Mouse (Mus musculus) midbrain, embryonic 16.5 days (tissue): ENCODE data around the gene Eaf2. TPM values are rescaled to one million over a fixed set of nuclear protein-coding genes. Genes with fewer than 3 reads are reported as not detected.

Experiments used
- ATAC-seq: fragments of 200-750 bp; cut with Nextera tagmentation; 2 replicates; pipeline ENCODE4 v1.8.0; 2017; ENCODE audit warnings: moderate TSS enrichment
- H3K27ac ChIP-seq: fragments of 300-500 bp; sonication (generic); 2 replicates; pipeline ENCODE4 v1.5.1; 2014; ENCODE audit warnings: mild to moderate bottlenecking, low read length, mixed read lengths
- H3K27me3 ChIP-seq: fragments of 300-500 bp; sonication (generic); 2 replicates; pipeline ENCODE4 v1.6.1; 2014; ENCODE audit warnings: low read depth, low read length, mixed read lengths; ENCODE audit not compliant: control insufficient read depth, insufficient read depth
- H3K36me3 ChIP-seq: fragments of 300-500 bp; sonication (generic); 2 replicates; pipeline ENCODE4 v1.6.1; 2014; ENCODE audit warnings: mild to moderate bottlenecking, low read length, moderate library complexity, mixed read lengths; ENCODE audit not compliant: control insufficient read depth, insufficient read depth
- H3K4me1 ChIP-seq: fragments of 300-500 bp; sonication (generic); 2 replicates; pipeline ENCODE4 v1.6.1; 2014; ENCODE audit warnings: mild to moderate bottlenecking, low read length, mixed read lengths; ENCODE audit not compliant: control insufficient read depth, insufficient read depth
- H3K4me2 ChIP-seq: fragments of 300-500 bp; sonication (generic); 2 replicates; pipeline ENCODE4 v1.6.1; 2014; ENCODE audit warnings: mild to moderate bottlenecking, low read length, mixed read lengths
- H3K4me3 ChIP-seq: fragments of 300-500 bp; sonication (generic); 2 replicates; pipeline ENCODE4 v1.5.1; 2014; ENCODE audit warnings: low read depth, mild to moderate bottlenecking, low read length, moderate library complexity, mixed read lengths
- H3K9ac ChIP-seq: fragments of 300-500 bp; sonication (generic); 2 replicates; pipeline ENCODE4 v1.6.1; 2014; ENCODE audit warnings: low read depth, low read length, mixed read lengths
- H3K9me3 ChIP-seq: fragments of 300-500 bp; sonication (generic); replicated peaks from 2 replicates; pipeline ENCODE4 v1.6.1; 2014; ENCODE audit warnings: mild to moderate bottlenecking, low read length, mixed read lengths; ENCODE audit not compliant: control insufficient read depth, poor library complexity, severe bottlenecking
- WGBS: fragments of 180-500 bp; shearing (Covaris S2); extraction: QIAGEN DNeasy Blood & Tissue Kit; methylation state at CpG from one replicate; pipeline ENCODE4 v1.1.7; 2014; 5-methylcytosine and 5-hydroxymethylcytosine counted together
- polyA plus RNA-seq: library from polyadenylated mRNA; unstranded; fragments of >200 nt; fragmentation: Nextera tagmentation; extraction: Ambion mirVana; gene quantifications from 2 replicates; pipeline ENCODE4 v1.2.1, GENCODE M21; 2015

Eaf2 gene
- polyA plus RNA-seq, 1 experiment from 2014 or later: 0.72 TPM

GRCm38 (mm10) chr16:36821474-36821873 lies 53.3 kb downstream of the Eaf2 start:
- no peaks in the 10 kb centered on the region for H3K9me3 ChIP-seq
- H3K4me3 ChIP-seq: no peak overlapping the region
- no peak for ATAC-seq
- no peaks in the 10 kb centered on the region for H3K4me1 ChIP-seq
- H3K36me3 ChIP-seq: no peaks in the 10 kb centered on the region
- H3K27ac ChIP-seq: no peak overlapping the region
- 10% methylated on average over 3 of the region's 3 CpGs for WGBS
- H3K9ac ChIP-seq: no peak overlapping the region
- H3K27me3 ChIP-seq: no peaks in the 10 kb centered on the region
- H3K4me2 ChIP-seq: no peak overlapping the region

- Histone ChIP-seq H3K27me3 (no peaks in the 10 kb centered on the region), H3K4me1 (no peaks in the 10 kb centered on the region), H3K36me3 (no peaks in the 10 kb centered on the region), H3K4me3 (no peak overlapping the region), H3K9ac (no peak overlapping the region), H3K4me2 (no peak overlapping the region), H3K27ac (no peak overlapping the region), H3K9me3 (no peaks in the 10 kb centered on the region)
- ATAC-seq: no peak
- WGBS: 85% methylated on average over 3 of the region's 3 CpGs
Measured at GRCm38 (mm10) chr16:36820747-36821146, 54.1 kb downstream of the Eaf2 start.

- Histone ChIP-seq H3K27me3 (no peaks in the 10 kb centered on the region), H3K9me3 (no peaks in the 10 kb centered on the region), H3K4me1 (no peaks in the 10 kb centered on the region), H3K4me3 (no peak overlapping the region), H3K9ac (no peak overlapping the region), H3K4me2 (no peak overlapping the region), H3K27ac (no peak overlapping the region), H3K36me3 (no peaks in the 10 kb centered on the region)
- no peak for ATAC-seq
- WGBS: 56% methylated on average over 6 of the region's 6 CpGs
Measured at GRCm38 (mm10) chr16:36820016-36820415, 54.8 kb downstream of the Eaf2 start.

- ATAC-seq: peak; percentile 98
- no peak overlapping the region for H3K4me3 ChIP-seq
- H3K9me3 ChIP-seq: no peaks in the 10 kb centered on the region
- no peak overlapping the region for H3K27ac ChIP-seq
- H3K36me3 ChIP-seq: no peaks in the 10 kb centered on the region
- WGBS: 17% methylated on average over 7 of the region's 7 CpGs
- H3K4me2 ChIP-seq: no peak overlapping the region
- no peaks in the 10 kb centered on the region for H3K4me1 ChIP-seq
- H3K27me3 ChIP-seq: no peaks in the 10 kb centered on the region
- H3K9ac ChIP-seq: no peak overlapping the region
Measured at GRCm38 (mm10) chr16:36817321-36817926, 57.4 kb downstream of the Eaf2 start.

- Histone ChIP-seq H3K27ac (no peak overlapping the region), H3K9me3 (no peaks in the 10 kb centered on the region), H3K36me3 (no peaks in the 10 kb centered on the region), H3K27me3 (no peaks in the 10 kb centered on the region), H3K9ac (no peak overlapping the region), H3K4me3 (no peak overlapping the region), H3K4me2 (no peak overlapping the region), H3K4me1 (no peaks in the 10 kb centered on the region)
- peak; percentile 60 for ATAC-seq
Measured at GRCm38 (mm10) chr16:36816916-36817315, 57.9 kb downstream of the Eaf2 start.

- no peak overlapping the region for H3K9ac ChIP-seq
- H3K27me3 ChIP-seq: no peaks in the 10 kb centered on the region
- H3K36me3 ChIP-seq: no peaks in the 10 kb centered on the region
- no peak overlapping the region for H3K27ac ChIP-seq
- no peak overlapping the region for H3K4me2 ChIP-seq
- H3K4me3 ChIP-seq: no peak overlapping the region
- no peak for ATAC-seq
- WGBS: 74% methylated on average over 3 of the region's 3 CpGs
- H3K9me3 ChIP-seq: no peaks in the 10 kb centered on the region
- H3K4me1 ChIP-seq: no peaks in the 10 kb centered on the region
Measured at GRCm38 (mm10) chr16:36813680-36814079, 61.1 kb downstream of the Eaf2 start.

- no peak overlapping the region for H3K4me3 ChIP-seq
- H3K36me3 ChIP-seq: no peaks in the 10 kb centered on the region
- no peak for ATAC-seq
- H3K4me1 ChIP-seq: no peaks in the 10 kb centered on the region
- 89% methylated on average over 3 of the region's 3 CpGs for WGBS
- no peak overlapping the region for H3K27ac ChIP-seq
- H3K4me2 ChIP-seq: no peak overlapping the region
- no peak overlapping the region for H3K9ac ChIP-seq
- H3K27me3 ChIP-seq: no peaks in the 10 kb centered on the region
- H3K9me3 ChIP-seq: no peaks in the 10 kb centered on the region
Measured at GRCm38 (mm10) chr16:36808616-36809015, 66.2 kb downstream of the Eaf2 start.

GRCm38 (mm10) chr16:36802361-36802760 lies 72.4 kb downstream of the Eaf2 start:
- Histone ChIP-seq H3K4me3 (no peak overlapping the region), H3K4me1 (no peaks in the 10 kb centered on the region), H3K27me3 (no peaks in the 10 kb centered on the region), H3K36me3 (no peaks in the 10 kb centered on the region), H3K27ac (no peak overlapping the region), H3K9ac (no peak overlapping the region), H3K4me2 (no peak overlapping the region), H3K9me3 (no peaks in the 10 kb centered on the region)
- WGBS: 95% methylated on average over 3 of the region's 3 CpGs
- no peak for ATAC-seq

- Histone ChIP-seq H3K27ac (no peak overlapping the region), H3K4me2 (no peak overlapping the region), H3K27me3 (no peaks in the 10 kb centered on the region), H3K36me3 (no peaks in the 10 kb centered on the region), H3K4me1 (no peaks in the 10 kb centered on the region), H3K9me3 (no peaks in the 10 kb centered on the region), H3K9ac (no peak overlapping the region), H3K4me3 (no peak overlapping the region)
- 84% methylated on average over 2 of the region's 2 CpGs for WGBS
- ATAC-seq: no peak
Measured at GRCm38 (mm10) chr16:36798334-36798733, 76.5 kb downstream of the Eaf2 start.
